Mouse (Mus musculus) right cerebral cortex, adult 18-20 months (tissue): Measurements from ENCODE around the gene Irf2bp2.

Experiments used
- DNase-seq: peaks from one replicate; pipeline ENCODE4 v3.0.0; 2022; ENCODE audit warnings: mixed read lengths

The Irf2bp2 gene

DNA sequence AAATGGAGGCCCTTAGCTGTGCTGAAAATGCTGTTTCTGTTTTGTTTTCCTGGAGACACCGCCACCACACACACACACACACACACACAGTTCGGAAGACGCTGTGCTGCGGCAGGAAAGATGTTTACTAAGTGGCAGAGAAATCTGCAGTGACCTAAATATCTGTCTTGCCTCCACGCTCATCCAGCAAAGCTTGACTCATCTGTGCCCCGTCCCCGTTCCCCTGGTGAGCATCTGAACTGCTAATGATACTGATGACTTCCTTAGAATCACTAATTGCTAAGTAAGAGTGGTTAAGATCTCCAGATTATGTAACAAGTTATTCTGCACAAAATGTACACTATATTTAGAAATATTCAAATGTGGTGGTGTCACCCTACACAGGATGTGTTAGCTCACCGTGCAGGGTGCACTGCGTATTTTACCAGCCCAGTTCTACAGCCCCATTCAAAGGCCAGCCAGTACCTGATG, 8.2 kb downstream of the Irf2bp2 start:
- peak; percentile 61 for DNase-seq

DNA sequence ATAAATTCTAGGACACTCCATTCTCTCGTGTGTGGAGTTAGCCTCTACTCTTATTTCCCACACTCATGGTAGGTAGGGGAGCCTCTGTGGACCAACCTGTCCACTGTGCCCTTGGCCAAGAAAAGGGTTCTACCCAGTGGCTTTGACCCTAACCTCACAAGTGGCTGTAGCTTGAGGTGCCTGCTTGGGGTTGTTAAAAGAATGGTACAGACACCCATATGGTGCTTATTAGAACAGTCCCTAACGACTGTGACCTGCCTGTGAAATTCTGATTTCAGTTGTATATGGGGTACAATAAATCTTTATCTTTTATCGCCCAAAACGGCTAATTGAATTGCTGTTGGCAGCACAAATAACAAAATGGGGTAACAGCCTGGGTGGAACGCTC, 8.9 kb downstream of the Irf2bp2 start:
- DNase-seq, result no peak

DNA sequence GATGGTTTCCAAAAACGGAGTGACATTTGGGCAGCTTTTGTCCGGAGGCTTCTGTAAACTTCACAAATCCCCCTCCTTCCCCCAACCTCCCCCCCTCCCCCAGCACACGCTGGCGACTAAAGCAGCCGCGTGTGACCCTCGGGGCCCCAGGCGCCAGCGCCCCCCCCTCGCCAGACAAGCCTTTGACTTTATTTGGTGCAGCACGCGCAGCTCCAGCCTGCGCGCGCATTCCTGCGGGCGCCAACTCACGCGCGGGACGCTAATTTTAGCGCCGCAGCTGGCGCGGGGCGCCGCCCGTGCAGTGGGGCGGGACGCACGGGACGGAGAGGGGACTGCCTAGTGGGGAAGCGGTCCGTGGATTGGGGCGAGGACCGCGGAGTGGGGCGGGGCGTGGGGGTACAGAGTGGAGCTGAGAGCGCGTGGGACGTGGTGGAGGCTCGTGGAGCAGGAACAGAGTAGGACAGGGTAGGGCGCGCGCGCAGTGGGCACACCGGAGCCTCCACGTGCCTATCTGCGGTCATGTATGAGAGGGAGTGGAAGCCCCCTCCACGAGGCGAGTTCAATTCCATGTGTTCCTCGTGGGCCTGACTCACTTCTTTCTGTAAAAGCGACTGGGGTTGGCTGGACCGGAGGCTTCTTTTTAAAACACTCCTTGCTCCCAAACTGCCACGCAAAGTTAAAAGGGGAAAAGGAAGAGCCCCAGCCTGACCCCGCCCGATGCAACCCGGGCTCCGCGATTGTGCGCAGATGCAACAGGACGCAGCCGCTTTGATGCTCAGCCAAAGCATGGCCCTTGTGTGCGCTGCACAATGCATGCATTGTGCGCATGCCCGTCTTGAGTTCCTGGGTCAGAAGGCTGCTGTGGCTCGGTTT, 9.6 kb downstream of the Irf2bp2 start:
- peak; percentile 77 for DNase-seq

DNA sequence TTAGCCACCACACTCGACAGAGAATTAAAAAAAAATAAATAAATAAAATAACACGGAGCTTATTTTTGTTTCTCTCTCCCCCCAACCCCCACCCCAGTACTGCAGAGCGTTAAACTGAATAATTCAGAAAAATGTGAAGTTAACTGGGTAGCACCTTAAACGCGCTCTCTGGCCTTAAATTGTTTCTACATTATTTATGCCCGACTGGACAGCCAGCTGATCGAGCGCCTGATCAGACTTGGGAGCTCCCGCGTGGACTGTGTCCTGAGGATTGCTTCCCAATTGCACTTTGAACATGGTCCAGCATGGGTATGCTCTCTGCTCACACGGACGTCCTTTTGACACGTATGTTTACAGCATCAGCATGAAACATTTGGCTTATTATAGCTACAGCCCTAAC, 10.3 kb downstream of the Irf2bp2 start:
- no peak for DNase-seq

DNA sequence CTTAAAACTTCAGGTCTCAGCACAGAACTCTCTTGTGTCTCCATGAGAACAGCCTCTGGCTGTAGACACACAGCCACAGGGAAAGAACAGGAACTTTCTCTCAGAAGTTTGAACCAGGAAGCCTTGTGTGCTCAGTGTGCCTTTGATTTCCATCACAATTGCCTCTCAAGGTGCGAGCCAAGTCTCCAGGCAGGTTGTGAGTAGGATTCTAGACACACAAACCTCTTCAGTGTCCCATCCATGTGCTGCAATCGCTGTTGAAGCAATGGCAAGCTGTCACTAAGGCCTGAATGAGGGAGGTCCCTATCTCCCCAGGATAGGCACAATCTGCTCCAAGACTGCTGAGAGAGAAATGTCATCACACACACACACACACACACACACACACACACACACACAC, 10.8 kb downstream of the Irf2bp2 start:
- DNase-seq, result no peak

DNA sequence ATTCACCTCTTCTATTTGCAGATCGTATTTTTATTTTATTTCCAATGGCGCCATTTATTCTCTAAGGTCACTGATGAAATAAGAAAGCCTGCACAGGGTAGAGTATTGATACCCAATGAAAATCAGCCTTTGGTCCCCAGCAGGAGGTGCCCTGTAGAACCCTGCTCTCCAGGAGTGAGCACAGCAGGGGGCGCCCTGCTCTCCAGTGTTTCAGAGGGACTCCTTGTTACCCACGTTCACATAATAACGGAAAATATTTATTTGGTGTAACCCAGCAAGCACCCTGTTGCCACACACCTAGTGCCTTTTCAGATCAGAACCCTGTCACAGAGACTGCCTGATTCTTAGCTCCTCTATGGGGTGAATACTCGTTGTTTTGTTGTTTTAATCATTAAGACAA, 11.3 kb downstream of the Irf2bp2 start:
- DNase-seq, result peak; percentile 59

DNA sequence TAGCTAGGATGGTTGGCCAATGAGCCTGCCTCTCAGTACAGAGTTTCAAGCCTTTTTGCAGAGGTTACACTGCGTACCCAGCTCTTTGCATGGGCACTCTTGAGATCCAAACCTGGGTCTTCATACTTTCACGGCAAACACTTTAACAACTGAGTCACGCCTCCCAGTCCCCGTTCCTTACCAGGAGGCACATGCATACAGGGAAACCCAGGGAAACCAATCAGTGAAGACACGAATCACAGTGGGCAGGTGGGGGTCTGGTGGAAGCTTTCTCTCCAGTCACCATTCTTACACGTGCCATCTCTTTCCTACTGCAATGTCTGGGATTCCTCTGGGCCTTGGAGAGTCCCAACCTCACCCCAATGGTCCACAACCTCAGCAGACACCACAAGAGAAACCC, 12.1 kb downstream of the Irf2bp2 start:
- no peak for DNase-seq

DNA sequence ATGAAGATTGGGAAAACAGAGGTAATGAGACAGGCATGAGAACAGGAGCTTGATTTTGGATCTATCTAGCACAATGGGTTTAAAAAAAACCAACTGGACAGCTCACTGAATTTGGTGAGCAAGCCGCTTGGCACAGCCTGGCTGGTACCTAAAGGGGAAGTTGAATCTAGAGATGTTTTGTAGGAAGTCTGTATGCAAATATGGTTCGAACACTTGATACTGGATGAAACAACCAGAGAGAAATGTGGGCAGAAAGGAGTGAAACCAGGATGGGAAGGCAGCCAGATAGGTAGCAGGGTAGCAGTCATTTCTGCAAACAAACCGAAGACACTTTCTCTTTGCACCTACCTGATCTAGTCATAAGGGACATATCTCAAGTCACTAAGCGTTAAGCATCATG, 13.0 kb downstream of the Irf2bp2 start:
- no peak for DNase-seq

DNA sequence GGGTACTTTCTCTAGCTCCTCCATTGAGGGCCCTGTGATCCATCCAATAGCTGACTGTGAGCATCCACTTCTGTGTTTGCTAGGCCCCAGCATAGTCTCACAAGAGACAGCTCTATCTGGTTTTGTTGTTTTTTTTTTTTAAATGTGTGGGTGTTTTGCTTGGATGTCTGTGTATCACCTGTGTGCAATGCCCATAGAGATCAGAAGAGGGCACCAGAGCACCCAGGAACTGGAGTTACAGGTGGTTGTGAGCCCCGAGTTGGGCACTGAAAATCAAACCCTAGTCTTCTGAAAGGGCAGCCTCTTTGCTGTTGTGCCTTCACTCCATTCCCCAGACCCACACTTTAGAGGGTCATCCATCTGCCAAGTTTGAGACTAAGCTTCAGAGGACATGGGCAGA, 13.7 kb downstream of the Irf2bp2 start:
- no peak for DNase-seq

DNA sequence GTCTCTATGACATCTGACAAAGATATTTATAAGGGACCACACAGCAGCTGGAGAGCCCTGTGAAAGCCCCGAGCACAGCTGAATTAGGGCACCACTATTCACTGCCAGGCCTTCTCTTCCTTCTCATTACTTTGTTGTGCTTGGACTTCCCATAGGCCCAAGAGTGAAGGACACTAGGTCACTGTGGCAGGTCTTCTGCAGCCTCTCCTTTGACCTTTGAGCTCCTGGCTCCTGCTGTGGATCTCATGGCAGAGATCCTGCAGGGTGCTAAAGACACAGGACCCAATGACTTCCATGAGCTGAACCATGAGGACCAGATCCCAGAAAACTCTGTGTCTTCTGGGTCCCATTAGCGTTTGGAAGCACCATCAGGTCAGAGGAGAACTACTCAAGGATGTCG, 15.1 kb downstream of the Irf2bp2 start:
- no peak for DNase-seq

DNA sequence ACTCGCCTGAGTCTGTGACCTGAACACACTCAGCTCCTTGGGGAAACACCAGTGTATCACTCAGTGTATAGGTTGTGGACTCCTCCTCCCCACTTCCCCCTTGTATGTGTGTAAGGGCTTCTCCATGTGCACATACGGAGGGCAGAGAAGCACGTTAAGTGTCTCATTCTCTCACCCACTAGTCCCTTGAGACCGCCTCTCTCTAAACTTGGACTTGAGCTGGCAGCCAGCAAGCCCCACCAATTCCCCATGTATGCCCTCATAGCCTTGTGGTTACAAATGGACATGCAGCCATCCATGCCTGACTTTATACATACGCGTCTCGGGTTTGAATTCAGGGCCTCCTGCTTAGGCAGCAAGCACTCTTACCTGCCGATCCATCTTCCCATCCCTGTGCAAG, 16.9 kb downstream of the Irf2bp2 start:
- DNase-seq, result no peak

DNA sequence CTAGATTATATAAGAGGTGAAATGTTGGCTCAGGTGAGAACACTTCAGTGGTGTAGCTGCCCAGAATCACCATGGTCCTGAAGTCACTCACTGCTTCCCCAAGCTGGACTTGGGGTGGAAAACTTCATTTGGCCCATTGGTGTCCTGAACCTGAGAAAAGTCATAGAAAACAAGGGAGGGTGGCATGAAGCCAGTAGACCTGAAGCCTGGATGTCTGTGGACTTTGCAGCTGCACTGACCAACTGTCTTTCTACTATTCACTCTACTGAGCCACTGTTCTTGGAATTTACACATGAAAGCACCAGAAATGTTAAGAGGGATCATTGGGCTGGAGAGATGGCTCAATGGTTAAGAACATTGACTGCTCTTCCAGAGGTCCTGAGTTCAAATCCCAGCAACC, 17.7 kb downstream of the Irf2bp2 start:
- no peak for DNase-seq

DNA sequence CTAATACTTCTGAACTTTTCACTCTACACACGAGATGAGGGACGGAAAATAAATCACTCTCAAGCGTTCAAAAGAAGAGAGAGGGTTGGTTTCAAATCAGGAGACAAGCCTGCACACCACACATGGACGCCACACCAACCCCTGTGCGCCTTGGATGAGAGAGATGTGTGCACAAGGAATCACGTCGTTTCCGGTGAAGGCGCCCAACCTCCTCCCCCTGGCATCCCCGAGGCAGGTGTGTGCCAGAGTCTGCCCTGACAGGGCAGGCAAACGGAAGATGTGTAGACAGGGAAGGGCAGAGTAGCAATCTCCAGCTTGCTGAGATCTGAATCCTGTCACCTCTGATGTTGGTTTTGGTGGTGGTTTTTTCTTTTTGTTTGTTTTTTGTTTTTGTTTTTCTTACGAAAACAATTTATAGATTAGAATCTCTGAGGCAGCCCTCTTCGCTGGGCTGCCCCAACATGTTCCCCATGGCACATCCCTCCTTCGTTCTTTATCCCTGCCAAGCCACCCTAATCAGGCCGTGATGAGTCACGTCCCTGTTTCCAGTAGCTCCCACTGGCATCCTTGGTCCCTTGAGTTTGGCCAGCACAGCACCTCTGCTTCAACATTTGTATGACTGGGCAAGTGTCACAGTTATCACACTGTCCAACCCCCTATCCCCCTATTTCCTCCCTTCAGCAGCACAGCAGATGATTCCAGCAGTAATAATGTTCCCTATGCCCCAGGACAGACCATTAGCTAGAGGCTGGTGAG, 18.7 kb downstream of the Irf2bp2 start:
- DNase-seq, result no peak

DNA sequence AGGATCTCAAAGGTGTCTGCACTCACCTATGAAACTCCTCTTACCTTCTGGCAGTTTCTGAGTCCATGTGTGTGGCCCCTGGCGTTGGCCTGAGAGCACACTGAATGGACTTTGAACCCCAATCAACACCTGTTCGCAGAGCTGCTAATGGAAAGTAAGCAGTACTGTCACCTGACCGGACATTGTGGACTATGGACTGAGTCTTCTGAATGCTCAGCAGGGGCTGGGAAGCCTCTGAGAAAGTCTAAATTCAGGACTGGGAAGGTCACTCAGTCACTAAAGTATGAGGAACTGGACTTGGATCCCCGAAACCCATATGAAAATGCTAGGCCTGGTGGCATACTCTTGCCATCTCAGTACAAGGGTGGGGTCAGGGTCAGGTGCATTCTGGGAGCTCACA, 19.9 kb downstream of the Irf2bp2 start:
- no peak for DNase-seq

DNA sequence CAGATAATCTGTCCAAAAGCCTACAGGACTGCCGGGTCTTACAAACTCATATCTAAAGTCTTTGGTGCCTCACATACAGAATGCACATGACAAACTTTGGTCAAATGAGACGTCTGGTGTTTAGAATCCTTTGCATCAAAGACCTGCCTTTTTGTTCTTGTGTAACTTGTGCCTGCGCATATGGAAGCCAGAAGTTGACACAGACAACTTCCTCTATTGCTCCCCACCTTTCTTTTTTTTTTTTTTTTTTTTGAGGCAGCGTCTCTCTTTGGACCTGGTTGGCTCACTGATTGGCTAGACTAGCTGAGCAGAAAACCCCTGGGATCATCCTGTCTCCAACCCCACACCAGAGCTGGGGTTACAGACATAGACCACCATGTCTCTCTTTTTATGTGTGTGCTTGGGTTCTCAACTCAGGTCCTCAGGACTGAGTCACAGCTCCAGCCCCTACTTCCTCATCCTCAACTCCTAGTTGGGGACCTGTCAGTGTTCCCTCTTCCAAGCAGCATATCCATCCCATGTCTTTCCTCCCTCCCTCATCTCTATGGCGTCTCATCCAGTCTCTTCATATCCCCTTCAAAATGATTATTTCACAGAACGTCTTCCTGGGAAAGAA, 20.6 kb downstream of the Irf2bp2 start:
- DNase-seq, result no peak

DNA sequence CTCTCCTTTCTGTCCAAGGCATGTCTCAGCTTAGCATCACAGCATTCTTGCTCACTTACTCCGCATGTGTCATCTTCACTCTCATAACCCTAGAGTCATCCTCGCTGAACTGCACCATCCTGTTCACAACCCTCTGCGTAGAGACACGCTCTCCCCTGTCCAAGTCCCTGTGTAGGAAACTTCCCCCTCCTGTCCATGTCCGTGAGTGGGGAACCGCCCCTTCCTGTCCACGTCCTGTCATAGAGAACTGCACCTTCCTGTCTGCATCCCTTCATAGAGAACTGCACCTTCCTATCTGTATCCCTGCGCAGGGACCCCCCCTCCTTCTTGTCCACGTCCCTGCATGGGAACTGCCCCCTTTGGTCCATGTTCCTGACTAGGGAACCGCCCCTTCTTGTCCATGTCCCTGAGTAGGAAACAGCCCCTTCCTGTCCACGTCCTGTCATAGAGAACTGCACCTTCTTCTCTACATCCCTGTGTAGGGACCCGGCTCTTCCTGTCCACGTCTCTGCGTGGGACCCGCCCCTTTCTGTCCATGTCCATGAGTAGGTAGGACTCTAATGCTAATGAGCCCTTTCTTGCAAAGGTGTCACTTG, 22.6 kb downstream of the Irf2bp2 start:
- DNase-seq, result no peak

DNA sequence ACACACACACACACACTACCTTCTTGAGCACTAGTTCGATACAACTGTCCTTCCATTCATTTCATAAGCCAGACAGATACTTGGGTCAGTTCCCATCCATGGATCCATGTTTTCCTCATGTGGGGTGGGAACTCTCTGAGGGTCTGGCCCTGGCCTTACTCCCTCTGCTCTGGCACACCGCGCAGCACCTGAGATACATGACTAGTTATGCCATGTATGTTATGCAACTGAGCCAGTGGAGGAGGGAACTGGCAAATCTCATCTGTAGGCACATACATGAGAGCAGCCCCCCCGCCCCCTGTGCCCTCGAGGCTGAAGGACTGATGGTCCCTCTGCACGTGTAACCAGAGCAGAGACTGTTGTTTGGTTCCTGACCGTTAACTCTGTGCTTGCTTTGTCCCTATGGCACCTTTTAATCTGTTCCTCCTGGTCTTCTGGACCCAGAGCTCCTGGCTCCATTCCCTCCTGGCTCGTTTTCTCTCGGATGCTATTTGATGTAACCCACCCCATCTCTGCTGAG, 23.2 kb downstream of the Irf2bp2 start:
- DNase-seq, result no peak

DNA sequence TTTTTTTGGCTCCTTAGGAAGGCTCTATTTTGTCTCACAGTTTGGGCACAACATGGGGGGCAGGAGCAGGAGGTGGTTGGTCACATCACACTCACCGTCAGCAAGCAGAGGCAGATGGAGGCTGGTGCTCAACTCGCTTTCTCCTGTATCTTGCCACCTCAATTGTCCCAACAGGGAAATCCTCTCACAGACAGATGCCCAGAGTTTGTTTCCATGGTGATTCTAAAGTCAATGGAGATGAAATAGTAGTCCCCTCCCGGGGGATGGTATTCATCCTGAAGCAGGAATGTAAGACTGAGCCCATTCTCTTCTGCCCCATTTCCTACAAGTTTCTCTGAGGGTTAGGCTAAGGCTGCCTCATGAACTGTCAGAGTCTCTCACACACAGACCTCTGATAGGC, 23.7 kb downstream of the Irf2bp2 start:
- DNase-seq, result no peak

DNA sequence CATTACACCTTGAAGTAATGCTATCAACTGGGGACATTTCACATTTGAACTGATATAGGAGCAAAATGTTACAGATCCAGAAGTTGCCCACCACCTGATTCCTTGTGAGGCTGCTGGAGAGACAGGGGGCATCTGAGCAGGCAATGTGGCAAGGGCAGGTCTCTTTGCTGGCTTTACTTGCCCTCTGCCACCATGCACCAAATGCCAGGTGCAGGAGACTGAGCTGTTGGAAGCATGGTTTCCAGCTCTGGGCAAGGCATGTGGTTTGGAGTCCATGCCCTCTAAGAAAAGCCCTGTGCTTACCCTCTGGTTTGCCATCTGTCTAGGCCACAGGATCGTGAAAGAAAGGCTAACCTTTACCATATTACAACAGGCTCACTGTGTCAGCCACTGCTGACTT, 24.1 kb downstream of the Irf2bp2 start:
- DNase-seq, result no peak

DNA sequence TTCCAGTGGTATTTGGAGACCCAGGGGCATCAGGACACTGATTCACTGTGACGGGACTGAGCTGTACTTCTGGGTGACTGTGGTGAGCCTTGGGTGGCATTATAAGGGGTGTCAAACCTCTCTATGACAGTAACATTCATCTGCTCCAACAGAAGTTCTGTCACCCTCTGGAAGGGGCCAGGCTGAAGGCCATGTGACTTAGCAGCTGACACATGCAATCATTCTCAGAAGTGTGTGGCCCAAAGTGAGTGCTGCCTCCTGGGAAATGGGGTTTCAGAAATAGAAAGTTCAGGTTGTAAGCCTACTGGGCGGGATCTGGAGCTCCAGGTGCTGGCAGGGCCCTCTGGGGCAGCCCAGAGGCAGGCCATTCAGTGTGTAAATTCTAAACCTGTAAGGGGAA, 26.1 kb downstream of the Irf2bp2 start:
- no peak for DNase-seq

DNA sequence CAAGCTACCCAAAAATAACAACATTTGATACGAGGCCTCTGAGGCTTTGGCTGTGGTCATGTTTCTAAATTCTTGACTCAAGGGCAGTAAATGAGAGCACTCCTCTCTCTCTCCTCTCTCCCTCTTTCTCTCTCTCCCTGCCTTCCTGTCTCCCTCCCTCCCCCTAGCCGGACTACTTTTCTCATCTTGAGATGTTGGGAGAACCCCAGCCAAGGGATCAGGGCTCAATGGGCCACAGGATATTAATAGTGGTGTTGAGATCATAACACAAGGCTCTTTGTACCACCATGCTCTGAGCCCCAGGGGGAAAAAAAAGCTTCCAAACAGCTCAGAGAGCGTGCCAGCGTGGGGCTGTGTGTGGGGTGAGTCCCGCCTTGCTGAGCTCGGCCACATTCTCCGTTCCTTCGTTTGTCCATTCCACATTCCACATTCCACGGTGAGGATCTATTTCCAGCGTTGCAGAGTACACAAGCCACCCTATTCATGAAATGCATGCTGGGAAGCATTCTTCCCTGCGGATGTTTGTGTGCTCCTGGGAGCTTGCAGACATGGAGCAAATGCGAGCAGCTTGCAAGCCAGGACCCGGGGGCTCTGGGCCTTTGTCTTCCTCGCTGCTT, 27.2 kb downstream of the Irf2bp2 start:
- DNase-seq, result peak; percentile 51

DNA sequence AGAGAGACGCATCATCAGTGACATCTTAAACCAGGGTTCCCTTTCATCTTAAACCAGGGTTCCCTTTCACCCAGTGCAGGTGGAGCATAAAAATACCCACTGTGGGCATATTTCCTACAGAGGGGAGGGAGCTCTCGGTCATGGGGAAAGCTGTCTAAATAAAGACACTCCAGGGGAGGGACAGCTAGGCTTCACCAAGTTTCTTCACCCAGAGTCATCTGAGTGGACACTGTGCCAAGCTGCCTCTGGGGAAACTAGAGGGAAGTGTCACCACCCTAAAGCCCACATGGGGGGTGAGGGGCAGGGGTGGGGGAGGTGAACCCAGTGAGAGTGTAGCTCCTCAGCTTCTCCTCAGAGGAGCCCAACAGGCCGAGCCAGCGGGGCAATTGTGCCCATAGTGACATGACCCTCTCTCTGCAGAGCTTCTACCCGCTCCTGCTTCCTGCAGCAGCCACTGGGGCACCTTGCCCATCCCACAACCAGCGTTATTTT, 27.8 kb downstream of the Irf2bp2 start:
- DNase-seq, result no peak
